In the genomic region with DNA sequence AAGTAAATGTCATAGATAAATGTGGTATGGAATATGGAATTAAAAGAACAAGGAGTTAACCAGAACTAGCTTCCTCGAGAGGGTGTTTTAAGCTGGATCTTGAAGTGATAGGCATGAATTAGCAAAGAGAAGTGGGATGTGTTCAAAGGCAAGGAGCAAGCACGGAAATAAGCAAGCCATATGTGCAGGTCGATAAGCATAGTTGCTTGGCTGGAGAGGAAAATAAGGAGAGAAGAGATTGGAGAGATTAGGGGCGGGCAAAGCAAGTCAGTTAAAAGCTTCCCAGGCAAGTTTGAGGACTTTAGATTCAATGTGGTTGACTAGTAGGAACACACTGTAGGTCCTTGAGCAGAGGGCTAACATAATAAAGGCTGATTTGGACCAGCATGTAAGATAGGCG, we compare ENCODE assay signal across 1 mouse cellular context.
TF ChIP-seq lines count a peak whose summit lies in the region.

No protein-coding gene starts in this region.

TF ChIP-seq in MEL, 35 proteins besides CTCF, POLR2A, EP300 and RAD21 (continued from another document):
- TF ChIP-seq SIN3A (IDR thresholded peaks at IDR 0.05; ENCODE audit: low read length) (peak; percentile 65; the same call in 1 of the 2 replicates), USF2 (IDR thresholded peaks at IDR 0.05; ENCODE audit: borderline replicate concordance in 1 of 2, insufficient read depth in 1 of 2, low read depth in 1 of 2, low read length in 2 of 2) (no peak)
